Mouse (Mus musculus) cerebellum, adult 2 months (tissue): ENCODE measurements around the gene Lasp1. TPM values are rescaled to one million over a fixed set of nuclear protein-coding genes. Genes with fewer than 3 reads are reported as not detected.
"Not testable (repeated sequence)": the region's sequence is repeated elsewhere in the genome, so short reads cannot be mapped to it uniquely, and the experiment has no call there.

ENCODE experiments used
- DNase-seq, 2 experiments: peaks; one replicate each; pipeline ENCODE4 v3.0.0; 2021
- H3K27ac ChIP-seq: fragments of 200-500 bp; 2 replicates; pipeline ENCODE4 v1.5.1; 2012; ENCODE audit warnings: low read length, control low read depth, inconsistent platforms; ENCODE audit not compliant: insufficient read depth
- H3K27me3 ChIP-seq: fragments of 200-500 bp; 2 replicates; pipeline ENCODE4 v1.6.1; 2012; ENCODE audit warnings: inconsistent platforms, mild to moderate bottlenecking, low read length, moderate library complexity; ENCODE audit not compliant: control insufficient read depth, insufficient read depth
- H3K4me1 ChIP-seq: fragments of 200-500 bp; 2 replicates; pipeline ENCODE4 v1.6.1; 2011; ENCODE audit warnings: low read length; ENCODE audit not compliant: control insufficient read depth, insufficient read depth
- H3K4me3 ChIP-seq: fragments of 200-500 bp; replicated peaks from 2 replicates; pipeline ENCODE3; 2011; ENCODE audit warnings: mild to moderate bottlenecking, low read depth, low read length, control low read depth; ENCODE audit not compliant: insufficient read depth
- CTCF ChIP-seq: fragments of 200-500 bp; IDR thresholded peaks from 2 replicates; pipeline ENCODE4 v1.5.1; 2011; ENCODE audit warnings: low read depth, mild to moderate bottlenecking, control low read depth, low read length, moderate library complexity, borderline replicate concordance; ENCODE audit not compliant: insufficient read depth
- POLR2A ChIP-seq: fragments of 200-500 bp; IDR thresholded peaks from 2 replicates; pipeline ENCODE4 v1.6.1; 2011; ENCODE audit warnings: low read length, control low read depth, borderline replicate concordance; ENCODE audit not compliant: insufficient read depth
- WGBS: fragments of 180-500 bp; shearing (Covaris S2); methylation state at CpG from one replicate; pipeline ENCODE4 v1.1.7; 2018; 5-methylcytosine and 5-hydroxymethylcytosine counted together
- polyA plus RNA-seq: library from polyadenylated mRNA; depleted of rRNA; stranded (reverse); fragments of >200 nt; gene quantifications from 2 replicates; pipeline ENCODE4 v1.2.3, GENCODE M21; 2012

The Lasp1 gene
- polyA plus RNA-seq, 1 experiment: 74.9 TPM

DNA sequence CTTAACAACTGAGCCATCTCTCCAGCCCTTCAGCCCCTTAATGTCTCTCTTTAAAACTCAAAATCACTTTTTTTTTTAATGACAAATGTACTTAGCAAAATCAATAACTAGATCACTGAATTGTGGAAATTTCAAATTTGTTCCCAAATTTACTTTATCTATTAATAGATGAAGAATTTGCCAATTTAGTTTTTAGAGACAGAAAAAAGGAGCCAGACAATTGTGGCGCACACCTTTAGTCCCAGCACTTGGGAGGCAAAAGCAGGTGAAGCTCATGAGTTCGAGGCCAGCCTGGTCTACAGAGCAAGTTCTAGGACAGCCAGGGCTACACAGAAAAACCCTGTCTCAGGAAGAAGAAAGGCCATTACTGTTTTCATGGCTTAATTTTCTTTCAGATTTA, 52.8 kb downstream of the Lasp1 start:
- TF ChIP-seq POLR2A: no peak
- no peak for TF ChIP-seq CTCF
- H3K27me3 ChIP-seq: no peaks in the 10 kb centered on the region
- 85% methylated on average over 2 of the region's 2 CpGs for WGBS
- no peak overlapping the region for H3K27ac ChIP-seq
- no peaks in the 10 kb centered on the region for H3K4me1 ChIP-seq
- no peak overlapping the region for H3K4me3 ChIP-seq
- DNase-seq: no peak

DNA sequence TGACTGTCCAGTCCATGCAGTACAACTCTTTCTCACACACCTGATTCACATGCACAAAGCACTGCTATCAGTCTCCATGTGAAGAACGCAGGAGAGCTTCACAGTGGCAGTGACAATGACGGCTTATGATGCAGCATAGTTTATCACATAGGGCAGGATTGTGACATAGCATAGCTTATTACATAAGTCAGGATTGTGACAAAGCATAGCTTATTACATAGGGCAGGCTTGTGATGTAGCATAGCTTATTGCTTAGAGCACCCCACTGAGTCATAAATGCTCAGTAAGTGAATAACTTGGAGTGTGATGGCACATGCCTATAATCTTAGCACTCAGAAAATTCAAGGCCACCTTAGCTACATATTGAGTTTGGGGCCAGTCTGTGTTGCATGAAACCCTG, 56.7 kb downstream of the Lasp1 start:
- Histone ChIP-seq H3K4me3 (no peak overlapping the region), H3K4me1 (no peaks in the 10 kb centered on the region), H3K27me3 (no peaks in the 10 kb centered on the region), H3K27ac (no peak overlapping the region)
- TF ChIP-seq CTCF (no peak), POLR2A (no peak)
- DNase-seq: no peak
- WGBS: 84% methylated on average over 2 of the region's 2 CpGs

DNA sequence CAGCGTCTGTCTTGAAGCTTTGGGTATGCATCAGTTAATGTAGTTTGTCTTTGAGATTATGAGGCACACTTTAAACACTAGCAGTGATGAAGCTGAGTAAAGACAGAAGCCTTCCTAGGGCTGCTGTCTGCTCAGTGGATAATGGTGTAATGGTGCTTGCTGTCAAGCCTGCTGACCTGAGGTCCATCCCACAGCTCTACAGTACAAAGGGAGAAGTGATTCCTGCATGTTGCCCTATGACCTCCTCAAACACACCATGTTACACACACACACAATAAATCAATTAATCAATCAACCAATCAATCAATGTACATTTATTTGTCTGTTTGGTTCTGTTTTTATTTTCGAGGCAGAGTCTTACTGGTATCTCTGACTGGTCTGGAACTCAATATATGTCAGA, 63.3 kb downstream of the Lasp1 start:
- H3K4me3 ChIP-seq: no peak overlapping the region
- no peak for DNase-seq
- H3K27ac ChIP-seq: no peak overlapping the region
- no peaks in the 10 kb centered on the region for H3K27me3 ChIP-seq
- TF ChIP-seq CTCF: no peak
- no peak for TF ChIP-seq POLR2A
- H3K4me1 ChIP-seq: no peaks in the 10 kb centered on the region
- WGBS: 83% methylated on average over 2 of the region's 2 CpGs

DNA sequence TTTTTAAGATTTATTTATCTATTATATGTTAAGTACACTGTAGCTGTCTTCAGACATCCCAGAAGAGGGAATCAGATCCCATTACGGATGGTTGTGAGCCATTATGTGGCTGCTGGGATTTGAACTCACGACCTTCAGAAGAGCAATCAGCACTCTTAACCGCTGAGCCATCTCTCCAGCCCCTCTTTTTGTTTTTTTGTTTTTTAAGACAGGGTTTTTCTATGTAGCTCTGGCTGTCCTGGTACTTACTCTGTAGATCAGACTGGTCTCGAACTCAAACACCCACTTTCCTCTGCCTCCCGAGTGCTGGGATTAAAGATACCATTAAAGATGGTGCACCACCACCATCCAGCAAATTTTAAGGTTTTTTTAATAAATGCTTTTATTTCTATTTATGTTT, 66.6 kb downstream of the Lasp1 start:
- Histone ChIP-seq H3K4me1 (no peaks in the 10 kb centered on the region), H3K27me3 (no peaks in the 10 kb centered on the region), H3K4me3 (no peak overlapping the region), H3K27ac (no peak overlapping the region)
- DNase-seq: no peak
- 92% methylated on average over 5 of the region's 5 CpGs for WGBS
- no peak for TF ChIP-seq POLR2A
- no peak for TF ChIP-seq CTCF

DNA sequence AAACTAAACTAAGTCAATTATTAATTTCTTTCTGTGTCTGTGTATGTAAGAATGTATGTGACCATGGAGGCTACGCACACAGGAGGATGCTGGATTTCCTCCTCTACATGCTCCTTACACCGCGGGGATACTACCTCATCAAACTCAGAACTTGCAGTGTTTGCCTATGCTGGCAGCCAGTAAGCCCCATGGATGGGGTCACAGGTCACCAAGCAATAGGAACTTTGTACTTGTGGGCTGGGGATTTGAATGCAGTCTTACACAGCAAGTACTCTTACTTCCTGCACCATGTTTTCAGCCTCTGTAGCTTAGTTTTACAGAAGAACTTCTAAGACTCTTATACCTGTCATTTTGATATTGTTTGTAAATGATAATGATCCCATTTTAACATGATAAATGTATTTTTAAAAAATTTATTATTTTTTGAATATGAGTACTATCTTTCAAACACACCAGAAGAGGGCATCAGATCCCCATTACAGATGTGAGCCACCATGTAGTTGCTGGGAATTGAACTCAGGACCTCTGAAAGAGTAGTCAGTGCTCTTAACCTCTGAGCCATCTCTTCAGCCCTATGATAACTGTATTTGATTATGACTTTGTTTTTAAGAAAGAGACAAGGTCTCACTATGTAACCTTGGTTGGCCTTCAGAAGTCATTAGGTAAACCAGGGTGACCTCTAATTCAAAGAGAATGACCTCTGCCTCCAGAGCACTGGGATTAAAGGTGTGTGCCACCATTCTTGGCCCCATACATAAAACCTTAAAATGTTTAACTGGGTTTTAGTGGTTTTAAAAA, 67.5 kb downstream of the Lasp1 start:
- TF ChIP-seq POLR2A (no peak), CTCF (no peak)
- H3K27ac ChIP-seq: no peak overlapping the region
- no peak overlapping the region for H3K4me3 ChIP-seq
- no peaks in the 10 kb centered on the region for H3K27me3 ChIP-seq
- no peaks in the 10 kb centered on the region for H3K4me1 ChIP-seq
- DNase-seq: no peak
- WGBS: 92% methylated on average over 3 of the region's 3 CpGs

DNA sequence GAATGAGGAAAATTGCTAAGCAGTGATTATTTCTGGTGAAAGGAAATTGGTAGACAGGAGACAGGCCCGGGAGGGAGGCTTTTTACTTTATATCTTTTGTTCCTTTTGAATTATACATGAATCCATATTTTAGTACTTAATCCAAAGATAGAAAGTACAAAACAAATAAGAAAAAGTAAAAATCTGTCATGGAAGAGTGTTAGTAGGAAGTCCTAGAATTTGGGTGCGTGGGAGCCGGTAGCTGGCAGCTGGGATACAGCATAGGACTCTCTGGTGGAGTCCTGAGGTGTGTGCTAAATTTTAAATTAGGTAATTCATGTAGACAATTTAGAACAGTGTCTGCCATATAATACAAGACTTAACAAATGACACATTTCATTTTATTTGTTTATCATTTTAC, 68.8 kb downstream of the Lasp1 start:
- TF ChIP-seq CTCF (no peak), POLR2A (no peak)
- 92% methylated on average over 3 of the region's 3 CpGs for WGBS
- no peak for DNase-seq
- H3K27me3 ChIP-seq: no peaks in the 10 kb centered on the region
- H3K4me1 ChIP-seq: no peaks in the 10 kb centered on the region
- H3K27ac ChIP-seq: no peak overlapping the region
- no peak overlapping the region for H3K4me3 ChIP-seq

DNA sequence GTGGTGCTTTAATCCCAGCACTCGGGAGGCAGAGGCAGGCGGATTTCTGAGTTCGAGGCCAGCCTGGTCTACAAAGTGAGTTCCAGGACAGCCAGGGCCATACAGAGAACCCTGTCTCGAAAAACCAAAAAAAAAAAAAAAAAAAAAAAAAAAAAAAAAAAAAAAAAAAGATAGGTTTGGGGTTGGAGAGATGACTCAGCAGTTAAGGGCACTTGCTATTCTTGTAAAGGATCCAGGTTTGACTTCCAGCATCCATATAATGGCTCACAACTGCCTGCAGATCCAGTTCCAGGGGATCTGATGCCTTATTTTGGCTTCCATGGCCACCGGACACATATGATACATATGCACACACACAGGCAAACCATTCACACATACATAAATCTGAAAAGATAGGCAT, 73.6 kb downstream of the Lasp1 start:
- H3K27me3 ChIP-seq, H3K4me3 ChIP-seq, DNase-seq, H3K27ac ChIP-seq, H3K4me1 ChIP-seq: not testable (repeated sequence)
- 87% methylated on average over 5 of the region's 5 CpGs for WGBS

DNA sequence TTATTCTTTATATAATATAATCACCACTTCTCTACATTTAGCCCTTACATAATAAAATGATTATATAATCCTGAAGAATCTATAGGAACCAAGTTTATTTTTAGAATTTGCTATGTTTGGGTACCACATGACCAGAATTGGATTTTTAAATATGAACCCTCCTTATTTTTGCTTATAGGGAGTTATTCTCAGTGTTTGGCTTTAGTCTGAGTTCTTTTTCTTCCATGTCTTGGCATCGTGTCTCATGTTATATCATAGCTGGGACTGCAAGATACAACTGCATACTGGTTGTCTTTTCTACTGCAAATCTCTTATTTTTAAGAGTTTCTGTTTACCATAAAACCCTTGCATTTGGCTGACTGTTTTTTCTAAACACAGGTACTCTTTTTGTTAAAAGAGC, 75.6 kb downstream of the Lasp1 start:
- no peak for DNase-seq
- TF ChIP-seq CTCF: no peak
- no peak for TF ChIP-seq POLR2A
- Histone ChIP-seq H3K27ac (no peak overlapping the region), H3K27me3 (no peaks in the 10 kb centered on the region), H3K4me3 (no peak overlapping the region), H3K4me1 (no peaks in the 10 kb centered on the region)
- 95% methylated on average over 1 of the region's 1 CpGs for WGBS

DNA sequence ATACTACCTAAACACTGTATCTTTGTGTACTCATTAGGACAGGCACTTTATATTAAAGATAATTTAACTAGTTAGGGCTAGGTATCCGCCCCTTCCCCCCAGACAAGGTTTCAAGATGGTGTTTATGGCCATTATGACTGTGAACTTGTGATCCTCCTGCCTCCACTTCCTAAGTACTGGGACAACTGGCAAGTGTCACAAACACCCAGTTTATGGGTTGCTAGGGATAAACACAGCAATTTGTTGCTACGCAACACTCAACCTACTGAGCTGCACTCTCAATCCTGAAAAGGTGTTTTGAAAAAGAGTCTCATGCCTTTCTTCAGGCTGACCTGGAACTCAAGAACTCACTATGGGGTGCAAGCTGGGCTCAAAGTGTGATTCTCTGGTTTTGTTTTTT, 78.5 kb downstream of the Lasp1 start:
- TF ChIP-seq POLR2A: no peak
- no peak for TF ChIP-seq CTCF
- Histone ChIP-seq H3K27ac (no peak overlapping the region), H3K4me3 (no peak overlapping the region), H3K4me1 (no peaks in the 10 kb centered on the region), H3K27me3 (no peaks in the 10 kb centered on the region)
- DNase-seq: no peak
- whole genome bisulfite sequencing: 85% methylated on average over 2 of the region's 2 CpGs
